Mouse (Mus musculus): ENCODE measurements around the gene Nol3.

The Nol3 gene

DNA sequence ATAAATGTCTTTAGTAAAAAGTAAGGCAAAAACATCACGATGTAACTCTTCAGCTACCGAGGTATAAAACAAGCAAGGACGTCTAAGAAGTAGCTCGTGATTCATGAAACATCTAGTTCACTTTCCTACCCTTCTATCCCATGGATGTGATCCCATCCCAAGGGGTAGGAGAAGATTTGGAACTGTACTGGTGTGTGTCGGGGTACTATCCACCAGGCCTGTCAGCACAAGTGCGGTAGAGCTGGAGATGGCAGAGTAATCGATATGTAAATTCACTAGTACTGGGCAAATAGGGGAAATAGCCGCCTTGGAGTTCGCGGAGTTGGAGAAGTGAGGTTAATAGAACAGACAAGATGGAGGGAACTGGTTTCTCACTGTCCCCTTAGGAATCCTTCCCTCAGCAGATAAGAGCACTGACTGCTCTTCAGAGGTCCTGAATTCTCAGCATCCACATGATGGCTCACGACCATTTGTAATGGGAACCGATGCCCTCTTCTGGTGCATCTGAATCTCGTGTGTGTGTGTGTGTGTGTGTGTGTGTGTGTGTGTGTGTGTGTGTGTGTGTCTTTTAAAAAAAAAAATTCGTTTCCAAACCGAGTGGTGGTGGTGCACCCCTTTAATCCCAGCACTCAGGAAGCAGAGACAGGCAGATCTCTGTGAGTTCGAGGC, 12.6 kb upstream of the Nol3 start:
- DNase-seq (ENCODE audit: low spot score), result no peak

DNA sequence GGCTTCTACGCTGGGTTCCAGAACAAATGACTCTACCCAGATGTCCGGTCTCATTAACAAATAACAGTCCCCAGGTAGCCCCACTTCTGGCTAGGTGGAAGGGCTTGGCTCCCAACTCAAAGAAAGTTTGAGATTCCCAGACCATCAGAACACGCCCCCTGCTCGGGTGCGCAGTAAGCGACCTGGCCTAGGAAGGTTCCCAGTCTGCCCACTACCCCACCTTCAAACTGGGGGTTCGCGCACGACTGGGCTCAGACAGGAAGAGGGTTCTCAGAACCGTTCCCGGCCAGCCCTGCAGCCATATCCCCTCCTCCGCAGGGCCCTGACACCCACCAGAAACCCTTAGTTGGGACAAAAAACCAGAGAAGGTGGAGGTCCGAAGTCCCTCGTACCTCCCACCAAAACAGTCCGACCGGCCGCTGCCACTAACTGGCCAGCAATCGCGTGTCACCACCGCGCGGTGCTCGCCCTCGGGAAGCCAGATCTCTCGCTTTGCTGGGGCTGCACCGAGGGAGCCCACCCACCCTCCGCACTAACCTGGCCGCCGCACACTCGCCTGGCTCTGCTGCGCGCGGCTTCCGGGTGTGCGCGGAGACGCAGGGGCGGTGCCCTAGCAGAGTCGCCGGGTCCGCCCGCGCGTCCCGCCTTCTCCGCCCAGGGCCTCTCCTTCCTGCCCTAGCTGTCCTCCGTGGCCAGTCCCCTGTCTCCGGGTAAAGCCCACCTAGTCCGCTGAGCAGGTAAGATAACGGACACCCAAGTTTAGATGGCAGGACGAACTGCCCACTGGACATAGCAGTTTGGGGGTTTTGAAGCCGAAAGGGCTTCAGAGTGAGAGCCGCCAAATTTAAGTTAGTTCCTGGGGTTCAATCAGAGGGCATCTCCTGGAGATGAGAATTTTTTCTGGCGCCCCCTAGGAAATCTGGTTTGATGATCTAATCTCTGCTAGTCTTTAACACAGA, 11.6 kb upstream of the Nol3 start, which contains the start of the genes Tradd and Fbxl8:
Tradd (minus strand) TSS at position 586 of the 959 bp plus-strand sequence.
Fbxl8 (plus strand) TSS at position 625 of the 959 bp plus-strand sequence.
- DNase-seq (ENCODE audit: low spot score), result peak; percentile 80

DNA sequence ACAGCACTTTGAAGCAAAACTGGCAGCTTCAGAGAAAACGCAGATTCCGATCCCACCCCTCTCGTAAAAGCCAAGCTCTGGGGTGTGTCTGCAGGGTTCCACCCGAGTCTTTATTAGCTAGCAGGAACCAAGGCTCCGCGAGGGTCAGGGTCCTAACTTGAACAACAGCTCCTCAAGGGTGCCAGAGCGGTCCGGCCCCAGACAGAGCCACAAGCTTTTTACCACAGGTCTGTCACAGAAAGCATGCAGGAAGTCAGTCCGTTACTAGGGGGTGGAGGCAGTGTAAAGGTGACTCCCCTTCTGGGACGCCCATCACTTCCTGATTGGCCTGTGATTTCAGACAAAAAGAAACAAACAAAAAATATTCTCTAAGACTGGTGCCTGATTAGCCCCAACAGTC, 10.8 kb upstream of the Nol3 start:
- DNase-seq (ENCODE audit: low spot score), result no peak

DNA sequence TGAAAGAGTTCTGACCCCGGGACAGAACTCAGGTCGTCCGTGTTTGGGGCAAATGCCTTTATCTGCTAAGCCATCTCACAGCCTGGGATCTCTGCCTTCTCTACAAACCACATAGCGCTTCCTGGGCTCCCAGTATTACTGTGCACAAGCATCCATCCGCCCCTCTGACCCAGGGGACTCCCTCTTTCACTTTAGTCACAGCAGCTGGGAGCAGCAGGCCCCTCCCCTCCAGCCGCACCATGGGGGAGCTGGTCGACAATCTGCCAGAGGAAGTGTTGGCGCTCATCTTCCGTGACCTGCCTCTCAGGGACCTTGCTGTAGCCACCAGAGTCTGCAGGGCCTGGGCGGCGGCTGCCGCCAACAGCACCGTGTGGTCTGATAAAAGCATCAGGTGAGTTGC, 9.2 kb upstream of the Nol3 start:
- DNase-seq (ENCODE audit: low spot score), result no peak

DNA sequence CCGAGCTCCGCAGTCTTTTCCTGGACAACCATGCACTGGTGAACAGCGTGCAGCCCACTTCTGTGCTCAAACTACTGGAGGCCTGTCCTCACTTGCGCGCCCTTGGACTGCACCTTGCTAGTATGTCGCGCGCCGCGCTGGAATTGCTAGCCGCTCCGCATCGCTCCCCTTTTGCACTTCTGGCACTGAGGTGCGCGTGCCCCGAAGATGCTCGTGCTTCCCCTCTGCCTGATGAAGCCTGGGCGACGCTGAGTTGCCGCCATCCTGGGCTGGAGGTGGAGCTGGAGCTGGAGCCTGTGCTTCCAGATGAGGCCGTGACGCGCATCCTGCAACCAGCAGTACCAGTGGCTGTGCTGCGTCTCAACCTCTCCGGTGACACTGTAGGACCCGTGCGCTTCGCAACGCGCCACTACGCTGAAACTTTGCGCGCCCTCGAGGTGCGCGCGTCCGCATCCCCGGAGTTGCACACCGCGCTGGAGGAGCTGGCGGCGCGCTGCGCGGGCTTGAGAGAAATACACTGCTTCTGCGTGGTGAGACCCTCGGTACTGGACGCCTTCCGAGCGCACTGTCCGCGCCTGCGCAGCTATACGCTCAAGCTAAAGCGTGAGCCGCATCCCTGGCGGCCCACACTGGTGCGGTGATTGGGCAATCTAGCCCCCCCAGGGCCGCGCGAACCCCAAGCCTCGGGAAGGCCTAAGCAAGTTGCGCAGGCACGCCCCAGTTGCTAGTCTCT, 7.4 kb upstream of the Nol3 start:
- no peak for DNase-seq (ENCODE audit: low spot score)

DNA sequence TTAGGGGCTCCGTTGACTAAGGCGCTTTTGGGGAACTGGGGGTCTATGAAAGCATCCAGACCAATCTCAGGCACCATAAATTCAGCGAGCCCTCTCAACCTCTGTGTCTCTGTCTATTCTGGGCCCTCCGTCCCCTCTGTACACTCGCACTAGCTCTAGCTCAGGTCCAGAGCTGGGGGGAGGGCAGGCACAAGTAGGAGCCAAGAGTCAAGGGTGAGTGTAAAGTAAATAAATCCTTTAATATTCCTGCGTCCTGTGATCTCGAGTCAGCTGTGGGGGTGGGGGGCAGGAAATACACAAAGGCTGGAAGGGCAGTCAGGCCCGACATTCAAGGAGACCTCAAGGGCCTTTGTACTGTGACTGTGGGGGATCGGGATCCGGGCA, 6.9 kb upstream of the Nol3 start:
- DNase-seq (ENCODE audit: low spot score), result no peak

DNA sequence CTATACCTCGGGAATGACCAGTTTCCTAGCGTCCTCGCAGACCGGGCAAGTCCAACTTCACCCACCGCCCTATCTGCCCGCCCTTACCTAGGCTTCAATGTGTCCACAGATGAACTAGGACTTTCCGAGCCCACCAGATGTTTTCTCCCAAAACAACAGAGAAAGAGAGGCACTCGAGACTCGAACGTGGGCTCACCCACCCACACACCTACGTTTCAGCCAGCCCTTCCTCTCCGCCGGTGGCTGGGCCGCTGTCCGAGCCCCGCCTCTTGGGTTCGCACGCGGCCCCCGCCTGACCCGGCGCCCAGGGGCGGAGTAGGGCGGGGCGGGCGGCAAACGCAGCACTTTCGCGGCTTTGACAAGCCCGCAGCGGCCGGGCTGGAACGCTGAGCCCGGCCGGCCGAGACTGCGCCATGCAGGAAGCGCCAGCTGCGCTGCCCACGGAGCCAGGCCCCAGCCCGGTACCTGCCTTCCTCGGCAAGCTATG, 6.4 kb upstream of the Nol3 start, which contains the start of gene Hsf4:
Hsf4 (plus strand) TSS at position 341 of the 487 bp plus-strand sequence.
- peak; percentile 72 for DNase-seq (ENCODE audit: low spot score)

DNA sequence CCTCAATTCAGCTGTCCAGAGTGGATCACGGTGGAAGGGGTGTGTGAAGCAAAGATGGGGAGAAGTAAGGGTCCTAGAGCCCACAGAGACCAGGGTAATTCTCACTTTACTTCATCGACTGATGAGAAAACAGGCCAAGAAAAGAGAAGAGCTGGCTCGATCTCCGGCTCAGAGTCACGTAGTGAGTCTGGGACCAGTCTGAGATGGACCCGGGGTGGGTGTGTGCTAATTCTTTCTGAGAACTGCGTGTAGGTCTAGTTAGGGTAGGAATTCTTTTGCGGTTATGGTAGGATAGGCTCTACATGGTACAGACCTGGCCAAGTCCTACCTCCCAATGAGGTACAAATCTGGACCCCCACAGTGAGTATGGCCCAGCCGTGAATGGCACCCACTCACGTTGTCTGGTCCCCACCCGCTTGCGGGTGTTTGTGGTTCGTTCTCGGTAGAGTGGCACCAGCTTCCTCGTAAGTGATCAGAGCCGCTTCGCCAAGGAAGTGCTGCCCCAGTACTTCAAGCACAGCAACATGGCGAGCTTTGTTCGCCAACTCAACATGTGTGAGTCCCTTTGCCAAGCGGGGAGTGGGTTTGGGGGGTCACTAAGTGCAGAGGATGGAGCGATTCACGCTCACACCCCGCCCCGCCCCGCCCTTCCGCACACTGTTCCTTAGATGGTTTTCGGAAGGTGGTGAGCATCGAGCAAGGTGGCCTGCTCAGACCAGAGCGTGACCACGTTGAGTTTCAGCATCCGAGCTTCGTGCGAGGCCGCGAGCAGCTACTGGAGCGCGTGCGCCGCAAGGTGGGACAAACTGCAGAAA, 5.6 kb upstream of the Nol3 start:
- DNase-seq (ENCODE audit: low spot score), result no peak

DNA sequence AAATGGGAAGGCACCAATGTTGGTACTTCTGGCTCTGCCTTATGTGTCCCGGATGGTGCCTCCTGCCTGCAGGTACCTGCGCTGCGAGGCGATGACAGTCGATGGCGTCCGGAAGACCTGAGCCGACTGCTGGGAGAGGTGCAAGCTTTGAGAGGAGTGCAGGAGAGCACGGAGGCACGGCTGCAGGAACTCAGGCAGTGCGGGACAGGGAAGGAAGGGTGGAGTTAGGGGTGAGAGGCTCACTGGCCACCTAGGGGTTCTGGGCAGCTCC, 5.1 kb upstream of the Nol3 start:
- no peak for DNase-seq (ENCODE audit: low spot score)

DNA sequence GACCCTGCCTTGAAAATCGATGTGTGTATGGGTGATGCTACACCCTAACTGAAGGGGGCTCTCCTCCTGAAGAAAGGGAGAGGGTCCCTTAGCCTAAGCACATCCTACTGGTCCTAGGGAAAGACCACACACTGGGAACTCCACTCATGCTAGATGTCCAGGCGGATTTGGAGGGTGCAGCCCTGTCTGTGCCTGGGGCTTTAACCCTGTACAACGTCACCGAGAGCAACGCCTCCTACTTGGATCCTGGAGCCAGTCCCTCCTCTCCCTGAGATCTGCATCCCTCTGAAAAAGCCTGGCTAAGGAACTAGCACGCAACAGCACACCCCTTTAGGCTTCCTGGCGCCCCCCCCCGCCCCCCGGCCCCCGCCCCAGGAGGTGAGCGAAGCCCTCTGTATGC, 553 bp upstream of the Nol3 start:
- DNase-seq (ENCODE audit: low spot score), result no peak

DNA sequence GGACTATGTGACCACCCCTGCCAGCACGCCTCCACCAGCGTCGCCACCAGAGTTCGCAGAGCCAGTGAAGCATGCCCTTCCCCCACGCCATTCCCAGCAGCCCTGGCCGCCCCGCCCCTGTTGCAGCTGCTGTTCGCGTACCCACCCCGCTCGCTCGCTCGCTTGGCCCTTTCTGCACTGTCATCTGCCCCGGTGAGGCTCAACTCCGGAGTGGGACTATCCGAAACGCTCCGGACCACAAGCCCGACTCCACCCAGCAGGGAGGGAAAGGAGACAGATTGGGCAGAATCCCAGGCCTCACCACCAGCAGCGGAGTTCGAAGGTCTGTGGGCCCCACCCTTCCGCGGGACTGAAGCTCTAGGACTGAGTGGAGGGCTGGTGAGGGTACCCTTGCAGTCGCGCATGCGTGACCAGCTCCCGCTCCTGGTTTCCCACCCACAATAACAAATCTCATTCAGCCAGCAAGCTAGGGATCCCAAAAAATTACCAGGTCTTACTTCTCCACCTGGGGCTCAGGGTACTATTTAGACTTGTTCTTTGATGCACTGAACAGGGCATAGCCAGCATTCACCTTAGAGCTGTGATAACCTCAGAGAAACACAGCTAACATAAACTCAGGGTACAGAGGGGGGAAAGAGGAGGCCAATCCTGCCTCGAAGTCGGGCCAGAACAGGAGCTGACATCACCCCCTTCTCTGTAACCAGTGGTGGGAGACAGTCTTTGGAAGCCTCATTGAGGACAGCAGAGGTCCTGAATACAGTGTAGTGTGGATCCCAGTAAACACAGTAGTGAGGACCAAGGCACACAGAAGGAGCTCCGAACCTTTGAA, 566 bp downstream of the Nol3 start:
- peak; percentile 52 for DNase-seq (ENCODE audit: low spot score)

DNA sequence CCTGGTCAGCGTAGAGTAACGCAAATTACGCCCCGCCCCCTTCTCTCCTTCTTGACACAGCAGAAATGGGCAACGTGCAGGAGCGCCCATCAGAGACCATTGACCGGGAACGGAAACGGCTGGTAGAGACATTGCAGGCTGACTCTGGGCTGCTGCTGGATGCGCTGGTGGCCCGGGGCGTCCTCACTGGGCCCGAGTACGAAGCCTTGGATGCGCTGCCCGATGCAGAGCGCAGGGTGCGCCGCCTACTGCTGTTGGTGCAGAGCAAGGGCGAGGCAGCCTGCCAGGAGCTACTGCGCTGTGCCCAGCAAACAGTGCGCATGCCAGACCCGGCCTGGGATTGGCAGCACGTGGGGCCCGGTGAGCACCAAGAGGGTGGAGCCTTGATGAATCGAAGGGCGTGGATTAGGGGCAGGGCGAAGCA, 3.0 kb downstream of the Nol3 start:
- DNase-seq (ENCODE audit: low spot score), result peak; percentile 84

DNA sequence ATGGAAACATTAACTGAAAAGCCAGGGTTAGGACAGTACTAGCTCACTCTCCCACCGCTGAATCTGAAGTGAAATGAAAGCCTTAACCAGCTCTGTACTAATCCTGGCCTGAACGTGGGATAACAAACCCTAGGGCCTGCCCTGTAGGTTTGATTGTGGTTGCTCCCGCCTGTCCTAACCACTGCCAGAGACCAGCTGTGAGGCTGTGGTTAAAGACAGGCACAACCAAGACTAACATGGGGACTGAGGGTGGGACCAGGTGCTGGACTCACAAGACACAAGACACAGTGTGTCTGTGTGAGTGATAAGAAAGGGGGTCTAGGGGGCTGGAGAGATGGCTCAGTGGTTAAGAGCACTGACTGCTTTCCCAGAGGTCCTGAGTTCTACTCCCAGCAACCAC, 4.6 kb downstream of the Nol3 start:
- no peak for DNase-seq (ENCODE audit: low spot score)

DNA sequence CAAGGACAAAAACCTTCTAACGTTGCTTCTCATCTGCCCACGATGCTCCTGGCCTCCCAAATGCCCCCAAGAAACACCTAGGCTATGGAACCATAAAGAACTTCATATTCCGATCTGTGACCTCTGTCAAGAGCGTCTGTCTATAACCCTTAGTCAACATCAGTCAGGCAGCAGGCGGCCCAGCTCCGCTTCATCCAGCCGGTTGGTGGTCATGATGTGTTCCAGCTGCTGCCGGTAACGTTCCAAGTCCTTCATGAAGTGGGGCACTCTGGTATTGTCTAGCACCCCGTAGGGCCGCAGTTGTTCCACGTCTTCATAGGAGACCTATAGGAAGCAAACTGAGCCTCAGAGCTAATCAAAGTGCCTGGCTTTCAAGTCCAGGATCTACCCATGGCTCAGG, 5.9 kb downstream of the Nol3 start:
- DNase-seq (ENCODE audit: low spot score), result no peak

DNA sequence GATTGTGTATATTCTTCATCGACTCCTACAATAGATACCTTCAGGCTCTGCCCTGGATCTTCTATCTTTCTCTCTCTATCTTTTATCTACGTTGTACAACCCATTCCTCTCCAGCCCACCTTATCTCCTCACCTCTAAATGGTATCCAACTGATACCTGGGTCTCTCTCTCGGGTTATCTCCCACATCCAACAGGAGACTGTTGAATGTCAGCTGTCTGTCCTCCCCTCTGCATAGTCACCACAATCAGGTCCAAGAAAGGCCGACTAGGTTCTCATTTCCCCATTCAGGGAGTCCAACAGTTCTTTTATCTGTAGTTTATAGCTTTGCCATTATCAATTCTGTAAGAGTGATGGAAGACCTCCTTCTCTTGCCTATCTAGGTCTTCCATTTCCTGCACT, 6.3 kb downstream of the Nol3 start:
- DNase-seq (ENCODE audit: low spot score), result no peak

DNA sequence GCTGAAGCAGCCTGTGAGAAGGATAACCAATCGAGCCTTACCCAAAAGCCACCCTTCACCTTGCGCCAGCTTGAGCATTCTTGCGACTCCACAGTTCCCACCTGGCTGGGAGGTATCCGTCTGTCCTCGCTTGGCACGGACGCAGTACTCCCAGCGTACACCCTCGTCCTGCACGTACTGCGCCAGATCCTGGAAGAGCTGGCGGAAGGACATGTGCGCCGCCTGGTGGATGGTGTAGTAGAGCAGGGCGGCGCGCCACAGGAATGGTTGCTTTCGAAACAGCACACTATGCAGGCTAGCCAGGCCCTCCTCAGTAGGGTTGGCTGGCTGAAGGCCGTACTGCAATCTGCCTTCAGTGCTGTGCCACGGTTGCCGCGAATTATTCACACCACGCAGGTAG, 7.1 kb downstream of the Nol3 start:
- DNase-seq (ENCODE audit: low spot score), result peak; percentile 55

DNA sequence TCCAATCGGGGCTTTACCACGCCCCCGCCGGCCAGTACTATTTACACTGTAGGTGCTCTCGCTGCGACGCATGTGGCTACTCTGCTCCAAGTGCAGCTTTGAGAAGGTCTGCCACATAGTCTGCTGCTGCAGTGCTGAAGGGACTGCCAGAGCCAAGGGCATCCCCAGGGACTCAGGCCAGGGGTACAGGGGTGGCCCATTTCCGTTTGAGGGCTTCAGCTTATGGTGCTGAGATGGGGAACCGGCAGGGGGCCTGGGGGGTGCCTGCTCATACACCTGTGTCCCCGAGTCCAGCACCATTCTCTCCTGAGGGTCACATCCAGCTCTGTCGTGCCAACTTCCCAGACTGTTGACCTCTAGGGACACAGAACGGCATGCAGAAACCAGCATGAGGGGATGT, 9.6 kb downstream of the Nol3 start:
- DNase-seq (ENCODE audit: low spot score), result no peak

DNA sequence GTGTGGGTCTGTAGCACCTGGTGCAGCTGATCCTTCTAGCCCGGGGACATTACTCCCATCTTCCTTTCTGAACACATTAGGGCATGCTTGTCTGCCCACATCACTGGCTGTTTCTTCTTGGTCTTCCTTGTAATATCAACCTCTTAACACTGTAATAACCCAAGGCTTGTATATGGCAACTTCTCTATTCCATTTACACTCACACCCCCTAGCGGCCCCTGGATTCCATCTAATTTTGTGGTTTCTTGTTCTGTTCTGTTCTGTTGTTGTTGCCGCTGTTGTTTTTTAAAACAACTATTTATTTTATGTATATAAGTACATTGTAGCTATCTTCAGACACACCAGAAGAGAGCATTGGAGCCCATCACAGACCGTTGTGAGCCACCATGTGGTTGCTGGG, 11.0 kb downstream of the Nol3 start:
- DNase-seq (ENCODE audit: low spot score), result no peak

DNA sequence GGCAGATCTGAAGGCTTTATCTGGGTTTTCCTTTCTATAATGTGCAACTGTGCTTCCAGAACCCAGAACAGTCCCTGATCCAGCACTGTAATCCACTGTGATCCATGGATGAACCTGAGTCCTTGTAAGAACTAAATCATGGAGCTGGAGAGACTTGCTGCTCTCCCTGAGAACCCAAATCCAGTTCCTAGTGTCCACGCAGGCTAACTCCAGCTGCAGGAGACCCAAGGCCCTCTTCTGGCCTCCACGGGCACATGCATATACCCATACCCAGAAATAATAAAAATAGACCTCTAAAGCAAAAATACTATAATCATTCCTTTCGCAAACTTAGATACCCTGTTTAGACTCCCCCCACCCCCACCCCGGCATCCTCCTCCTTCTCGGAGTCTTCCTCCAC, 12.3 kb downstream of the Nol3 start:
- peak; percentile 2 for DNase-seq (ENCODE audit: low spot score)

DNA sequence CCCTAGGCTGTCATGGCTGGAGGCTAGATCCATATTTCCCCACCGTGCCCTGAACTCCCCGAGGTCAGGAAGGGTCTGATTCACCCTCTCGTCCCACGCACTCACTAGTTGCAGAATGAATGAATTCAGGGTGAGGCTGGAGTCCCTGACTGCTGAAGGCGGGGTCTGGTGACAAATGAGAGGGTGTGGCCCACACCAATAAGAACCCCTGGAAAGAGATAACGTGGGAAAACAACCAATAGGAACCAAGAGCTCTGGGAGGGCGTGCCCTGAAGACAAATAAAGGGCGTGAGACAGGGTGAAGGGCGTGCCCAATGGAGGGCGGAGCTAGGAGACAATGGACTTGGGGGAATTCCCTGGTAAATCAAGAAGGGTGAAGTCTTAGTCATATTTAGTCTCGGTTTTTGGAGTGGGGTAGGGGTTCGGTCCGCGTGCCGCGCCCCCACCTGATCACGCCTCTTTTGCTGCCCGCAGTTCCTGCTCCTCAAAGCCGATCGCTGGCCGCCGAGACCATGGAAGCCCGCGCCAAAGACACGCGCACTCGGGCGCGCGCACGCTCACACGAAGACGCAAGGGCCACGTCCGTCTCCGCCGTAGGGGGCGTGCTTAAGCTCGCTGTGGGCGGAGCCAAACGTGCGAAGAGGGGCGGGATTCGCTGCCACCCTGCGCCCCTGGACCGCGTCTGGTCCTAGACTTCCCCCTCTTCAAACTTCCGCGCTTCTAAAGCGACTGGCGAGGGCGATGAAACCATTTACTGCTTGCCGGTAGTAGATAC, 13.2 kb downstream of the Nol3 start:
- DNase-seq (ENCODE audit: low spot score), result peak; percentile 93
